Mouse (Mus musculus) liver, postnatal 0 days (tissue): Measurements from ENCODE around the gene Camk1. TPM values are rescaled to one million over a fixed set of nuclear protein-coding genes. Genes with fewer than 3 reads are reported as not detected.

Source experiments
- ATAC-seq: fragments of 200-750 bp; cut with Nextera tagmentation; 2 replicates; pipeline ENCODE4 v1.8.0; 2017; ENCODE audit warnings: mild to moderate bottlenecking, moderate library complexity
- DNase-seq: peaks from one replicate; pipeline ENCODE4 v3.0.0-alpha.2; 2016
- H3K27ac ChIP-seq: fragments of 300-500 bp; sonication (generic); 2 replicates; pipeline ENCODE4 v1.5.1; 2014; ENCODE audit warnings: antibody characterized with exemption, moderate library complexity, mild to moderate bottlenecking, low read depth
- H3K27me3 ChIP-seq: fragments of 300-500 bp; sonication (generic); 2 replicates; pipeline ENCODE4 v1.6.1; 2014; ENCODE audit warnings: low read length, control low read depth, mixed read lengths; ENCODE audit not compliant: insufficient read depth
- H3K36me3 ChIP-seq: fragments of 300-500 bp; sonication (generic); replicated peaks from 2 replicates; pipeline ENCODE4 v1.6.1; 2014; ENCODE audit warnings: mild to moderate bottlenecking, control low read depth, low read length, moderate library complexity, mixed read lengths; ENCODE audit not compliant: insufficient read depth
- H3K4me1 ChIP-seq: fragments of 300-500 bp; sonication (generic); 2 replicates; pipeline ENCODE4 v1.6.1; 2014; ENCODE audit warnings: antibody characterized with exemption, mild to moderate bottlenecking, control low read depth; ENCODE audit not compliant: insufficient read depth
- H3K4me2 ChIP-seq: fragments of 300-500 bp; sonication (generic); 2 replicates; pipeline ENCODE4 v1.6.1; 2014; ENCODE audit warnings: low read depth, mild to moderate bottlenecking, low read length, moderate library complexity, mixed read lengths
- H3K4me3 ChIP-seq: fragments of 300-500 bp; sonication (generic); 2 replicates; pipeline ENCODE4 v1.5.1; 2014; ENCODE audit warnings: low read depth, low read length
- H3K9ac ChIP-seq: fragments of 300-500 bp; sonication (generic); replicated peaks from 2 replicates; pipeline ENCODE4 v1.6.1; 2014; ENCODE audit warnings: mild to moderate bottlenecking, moderate library complexity
- H3K9me3 ChIP-seq: fragments of 300-500 bp; sonication (generic); 2 replicates; pipeline ENCODE4 v1.6.1; 2016; ENCODE audit warnings: mild to moderate bottlenecking, control low read depth, low read length, mixed read lengths
- CTCF ChIP-seq: sonication (generic); IDR thresholded peaks from 2 replicates; pipeline ENCODE4 v1.5.1; 2016; ENCODE audit warnings: antibody characterized with exemption, low read depth
- EP300 ChIP-seq: IDR thresholded peaks from 2 replicates; pipeline ENCODE4 v1.6.1; 2016; ENCODE audit warnings: antibody characterized with exemption, low read depth, mild to moderate bottlenecking
- WGBS: fragments of 180-500 bp; shearing (Covaris S2); extraction: QIAGEN DNeasy Blood & Tissue Kit; methylation state at CpG from one replicate; pipeline ENCODE4 v1.1.7; 2014; ENCODE audit not compliant: insufficient replicate concordance; 5-methylcytosine and 5-hydroxymethylcytosine counted together
- polyA plus RNA-seq: library from polyadenylated mRNA; unstranded; fragments of >200 nt; fragmentation: Nextera tagmentation; extraction: Ambion mirVana; gene quantifications from 2 replicates; pipeline ENCODE4 v1.2.1, GENCODE M21; 2015

Gene Camk1
- polyA plus RNA-seq, 1 experiment from 2014 or later: 18.1 TPM

DNA sequence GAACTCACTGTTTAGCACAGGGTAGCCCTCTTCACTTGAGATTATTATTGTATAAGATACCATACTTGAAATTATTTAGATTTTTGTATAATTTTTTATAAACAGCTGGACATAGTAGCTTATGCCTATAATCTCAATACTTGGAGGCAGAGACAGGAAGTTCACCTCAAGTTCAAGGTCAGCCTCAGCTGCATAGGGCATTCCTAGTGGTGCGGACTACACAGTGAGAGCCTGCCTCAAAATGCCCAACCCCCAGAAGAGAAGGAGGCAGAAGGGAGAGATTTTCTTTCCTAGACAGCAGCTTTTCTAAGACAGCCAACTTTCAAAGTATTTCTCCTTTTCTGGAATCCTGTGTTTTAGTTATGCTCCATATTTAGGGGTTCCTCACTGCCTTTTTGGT lies 7.4 kb upstream of the Camk1 start:
- H3K4me1 ChIP-seq: no peaks in the 10 kb centered on the region
- H3K36me3 ChIP-seq: no peaks in the 10 kb centered on the region
- WGBS: 74% methylated on average over 1 of the region's 1 CpGs
- no peaks in the 10 kb centered on the region for H3K27me3 ChIP-seq
- DNase-seq (no peak), ATAC-seq (no peak)
- H3K4me3 ChIP-seq: no peak overlapping the region
- H3K4me2 ChIP-seq: no peak overlapping the region
- H3K27ac ChIP-seq: 0 out of 2 replicates have a peak overlapping the region, but pooled peaks have one; percentile 30
- no peak overlapping the region for H3K9ac ChIP-seq
- TF ChIP-seq EP300: no peak
- TF ChIP-seq CTCF: no peak
- H3K9me3 ChIP-seq: no peaks in the 10 kb centered on the region

- Histone ChIP-seq H3K4me1 (no peaks in the 10 kb centered on the region), H3K4me2 (no peak overlapping the region), H3K9ac (no peak overlapping the region), H3K36me3 (no peaks in the 10 kb centered on the region), H3K27ac (no peak overlapping the region), H3K9me3 (no peaks in the 10 kb centered on the region), H3K27me3 (no peaks in the 10 kb centered on the region), H3K4me3 (no peak overlapping the region)
- DNase-seq (no peak), ATAC-seq (no peak)
- TF ChIP-seq EP300: no peak
- no peak for TF ChIP-seq CTCF
These were observed 6.8 kb upstream of the Camk1 start for GRCm38 (mm10) chr6:113350538-113350937.

GRCm38 (mm10) chr6:113346897-113347296 lies 3.1 kb upstream of the Camk1 start:
- Histone ChIP-seq H3K9me3 (no peaks in the 10 kb centered on the region), H3K4me2 (no peak overlapping the region), H3K27me3 (no peaks in the 10 kb centered on the region), H3K4me1 (peaks cover 16% of the 10 kb centered on the region), H3K4me3 (no peak overlapping the region), H3K27ac (no peak overlapping the region), H3K36me3 (no peaks in the 10 kb centered on the region), H3K9ac (no peak overlapping the region)
- WGBS: 70% methylated on average over 4 of the region's 4 CpGs
- DNase-seq: no peak
- no peak for TF ChIP-seq EP300
- no peak for TF ChIP-seq CTCF
- ATAC-seq: no peak

DNA sequence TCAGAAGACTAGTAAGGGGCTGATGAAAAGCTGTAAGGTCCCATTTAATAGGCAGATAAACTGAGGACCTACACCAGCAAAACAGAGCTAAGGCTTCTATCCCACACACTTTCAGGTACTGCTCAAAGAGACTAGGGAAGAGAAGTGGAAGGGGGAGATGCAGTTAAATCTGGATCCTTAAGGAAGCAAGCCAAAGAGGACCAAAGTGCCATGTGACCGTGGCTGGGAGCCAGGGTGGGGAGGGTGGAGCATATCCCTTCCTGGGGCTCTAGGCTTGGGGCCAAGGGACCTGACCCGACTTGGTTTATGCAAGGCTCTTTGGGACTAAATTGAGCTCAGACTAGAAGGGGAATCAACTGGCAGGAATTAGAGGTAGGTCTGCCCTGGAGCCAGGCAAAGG lies 537 bp upstream of the Camk1 start:
- Histone ChIP-seq H3K4me3 (no peak overlapping the region), H3K9ac (0 out of 2 replicates have a peak overlapping the region, but pooled peaks have one; percentile 78), H3K27ac (peak overlapping the region; percentile 29; the same call in 1 of the 2 replicates), H3K4me1 (peaks cover 20% of the 10 kb centered on the region), H3K36me3 (0 out of 2 replicates have a peak, but pooled peaks cover 5% of the 10 kb centered on the region), H3K4me2 (peak overlapping the region; percentile 83), H3K9me3 (no peaks in the 10 kb centered on the region), H3K27me3 (no peaks in the 10 kb centered on the region)
- ATAC-seq: peak; percentile 29
- peak; percentile 64 for DNase-seq
- WGBS: 28% methylated on average over 2 of the region's 2 CpGs
- no peak for TF ChIP-seq EP300
- no peak for TF ChIP-seq CTCF

DNA sequence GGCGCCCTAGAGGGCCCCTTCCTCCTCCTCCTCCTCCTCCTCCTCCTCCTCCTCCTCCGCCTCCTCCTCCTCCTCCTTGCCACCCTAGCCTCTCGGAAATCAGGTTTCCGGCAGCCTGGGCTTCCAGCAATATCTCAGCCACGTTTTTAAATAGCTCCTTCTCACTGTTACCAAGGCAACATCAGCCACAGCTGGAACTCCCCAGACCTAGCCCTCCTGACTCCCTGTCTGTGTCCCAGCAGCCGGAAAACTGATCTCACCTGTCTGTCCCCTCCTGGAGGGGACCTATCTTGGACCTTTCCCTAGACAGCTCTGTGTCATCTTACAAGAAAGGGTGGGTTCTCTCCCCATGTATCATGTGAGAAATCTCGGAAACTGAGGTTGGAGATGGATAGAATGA lies 1.5 kb downstream of the Camk1 start:
- Histone ChIP-seq H3K4me1 (peaks cover 21% of the 10 kb centered on the region), H3K9ac (no peak overlapping the region), H3K36me3 (0 out of 2 replicates have a peak, but pooled peaks cover 5% of the 10 kb centered on the region), H3K27me3 (no peaks in the 10 kb centered on the region), H3K27ac (no peak overlapping the region), H3K4me2 (peak overlapping the region; percentile 34; the same call in 1 of the 2 replicates), H3K4me3 (no peak overlapping the region), H3K9me3 (no peaks in the 10 kb centered on the region)
- no peak for TF ChIP-seq CTCF
- ATAC-seq: no peak
- WGBS: 60% methylated on average over 5 of the region's 7 CpGs
- DNase-seq: no peak

- 52% methylated on average over 6 of the region's 6 CpGs for WGBS
- ATAC-seq (no peak), DNase-seq (no peak)
- Histone ChIP-seq H3K9ac (no peak overlapping the region), H3K27me3 (no peaks in the 10 kb centered on the region), H3K4me1 (peaks cover 25% of the 10 kb centered on the region), H3K36me3 (0 out of 2 replicates have a peak, but pooled peaks cover 5% of the 10 kb centered on the region), H3K27ac (no peak overlapping the region), H3K4me2 (peak overlapping the region; percentile 34), H3K9me3 (no peaks in the 10 kb centered on the region), H3K4me3 (no peak overlapping the region)
- TF ChIP-seq CTCF: no peak
- TF ChIP-seq EP300: no peak
These were observed 2.2 kb downstream of the Camk1 start for GRCm38 (mm10) chr6:113341574-113341973.
